In genomic region chr2:116009097-116009970, GRCm38 (mm10) we compare ENCODE assay signal across 8 mouse cellular contexts. TPM values are rescaled to one million over a fixed set of nuclear protein-coding genes. Genes with fewer than 3 reads are reported as not detected.
A peak's percentile ranks its signal among the peaks of the same experiment; 100 is the strongest.
DNase-seq lines count a peak whose midpoint lies in the region; ATAC-seq and TF ChIP-seq lines count a peak whose summit lies in the region.

No protein-coding gene starts in this region.

- H3K4me3 ChIP-seq in lung, embryonic 14.5 days (ENCODE audit: low read depth, low read length) = peak overlapping the region; percentile 8
- H3K4me3 ChIP-seq in forebrain, embryonic 16.5 days (replicated peaks; ENCODE audit: low read length) = peak overlapping the region; percentile 24
- peak overlapping the region; percentile 25 for H3K4me3 ChIP-seq in liver, embryonic 13.5 days (replicated peaks)
- 0 out of 2 replicates have a peak overlapping the region, but pooled peaks have one; percentile 3 for H3K4me3 ChIP-seq in stomach, embryonic 15.5 days (replicated peaks)

- intact Hi-C loops in gastrocnemius, postnatal 14 days (cut with DNase I; ENCODE audit: low total_unique reads) = no loop called here

- H3K4me2 ChIP-seq in lung, embryonic 14.5 days = peak overlapping the region; percentile 51
- peak overlapping the region; percentile 59 for H3K4me2 ChIP-seq in forebrain, embryonic 16.5 days (ENCODE audit: low read length)
- peak overlapping the region; percentile 28 for H3K4me2 ChIP-seq in liver, embryonic 13.5 days
- peak overlapping the region; percentile 19; the same call in 1 of the 2 replicates for H3K4me2 ChIP-seq in stomach, embryonic 15.5 days

- peaks cover 7% of the 10 kb centered on the region; the same call in 1 of the 2 replicates for H3K4me1 ChIP-seq in lung, embryonic 14.5 days (ENCODE audit: insufficient read depth)
- peaks cover 31% of the 10 kb centered on the region for H3K4me1 ChIP-seq in forebrain, embryonic 16.5 days (replicated peaks; ENCODE audit: control insufficient read depth, insufficient read depth, low read length)
- H3K4me1 ChIP-seq in liver, embryonic 13.5 days (replicated peaks) = no peaks in the 10 kb centered on the region
- peaks cover 14% of the 10 kb centered on the region for H3K4me1 ChIP-seq in stomach, embryonic 15.5 days

- 31% methylated on average over 20 of the region's 20 CpGs for WGBS in lung, embryonic 14.5 days
- 2% methylated on average over 20 of the region's 20 CpGs for WGBS in forebrain, embryonic 16.5 days
- WGBS in liver, embryonic 13.5 days (ENCODE audit: insufficient replicate concordance) = 29% methylated on average over 20 of the region's 20 CpGs
- 28% methylated on average over 20 of the region's 20 CpGs for WGBS in stomach, embryonic 15.5 days

- H3K9me3 ChIP-seq in lung, embryonic 14.5 days (ENCODE audit: low read depth, low read length) = no peaks in the 10 kb centered on the region
- H3K9me3 ChIP-seq in forebrain, embryonic 16.5 days (ENCODE audit: control insufficient read depth, low read length) = no peaks in the 10 kb centered on the region
- no peaks in the 10 kb centered on the region for H3K9me3 ChIP-seq in liver, embryonic 13.5 days (replicated peaks)
- no peaks in the 10 kb centered on the region for H3K9me3 ChIP-seq in stomach, embryonic 15.5 days

- TF ChIP-seq CTCF in lung, embryonic 14.5 days (IDR thresholded peaks at IDR 0.05; ENCODE audit: low read depth) = no peak

- H3K27me3 ChIP-seq in lung, embryonic 14.5 days (ENCODE audit: insufficient read depth, low read length) = no peaks in the 10 kb centered on the region
- H3K27me3 ChIP-seq in forebrain, embryonic 16.5 days (replicated peaks; ENCODE audit: control insufficient read depth, insufficient read depth, low read length) = no peaks in the 10 kb centered on the region
- no peaks in the 10 kb centered on the region for H3K27me3 ChIP-seq in liver, embryonic 13.5 days
- no peaks in the 10 kb centered on the region for H3K27me3 ChIP-seq in stomach, embryonic 15.5 days (replicated peaks)

- peak; percentile 56; the same call in 1 of the 2 replicates for ATAC-seq in lung, embryonic 14.5 days (ENCODE audit: insufficient read depth)
- ATAC-seq in forebrain, embryonic 16.5 days = peak; percentile 76
- ATAC-seq in liver, embryonic 13.5 days (ENCODE audit: low read depth) = no peak
- no peak for ATAC-seq in stomach, embryonic 15.5 days (ENCODE audit: insufficient read depth, low FRiP score, low read depth)
- no peak for ATAC-seq in activated CD4-positive, CD25-positive, alpha-beta regulatory T cell, adult 4 months

- H3K27ac ChIP-seq in lung, embryonic 14.5 days (ENCODE audit: low read depth) = no peak overlapping the region
- H3K27ac ChIP-seq in forebrain, embryonic 16.5 days (ENCODE audit: low read length) = peak overlapping the region; percentile 81
- no peak overlapping the region for H3K27ac ChIP-seq in liver, embryonic 13.5 days
- H3K27ac ChIP-seq in stomach, embryonic 15.5 days = no peak overlapping the region

- H3K36me3 ChIP-seq in lung, embryonic 14.5 days (ENCODE audit: insufficient read depth) = no peaks in the 10 kb centered on the region; the same call in 1 of the 2 replicates
- H3K36me3 ChIP-seq in forebrain, embryonic 16.5 days (ENCODE audit: control insufficient read depth, insufficient read depth) = peaks cover under 1% of the 10 kb centered on the region; the same call in 1 of the 2 replicates
- no peaks in the 10 kb centered on the region for H3K36me3 ChIP-seq in liver, embryonic 13.5 days
- 0 out of 2 replicates have a peak, but pooled peaks cover 3% of the 10 kb centered on the region for H3K36me3 ChIP-seq in stomach, embryonic 15.5 days

- H3K9ac ChIP-seq in lung, embryonic 14.5 days = peak overlapping the region; percentile 3; the same call in 1 of the 2 replicates
- H3K9ac ChIP-seq in forebrain, embryonic 16.5 days (replicated peaks; ENCODE audit: low read depth, low read length) = peak overlapping the region; percentile 59
- H3K9ac ChIP-seq in liver, embryonic 13.5 days = no peak overlapping the region
- no peak overlapping the region for H3K9ac ChIP-seq in stomach, embryonic 15.5 days

- peak; percentile 51 for DNase-seq in lung, embryonic 14.5 days
- DNase-seq in lung, adult 18-20 months = no peak
- no peak for DNase-seq in liver, embryonic 13.5 days
- no peak for DNase-seq in urinary bladder, adult 2 months (ENCODE audit: low spot score)
- DNase-seq in gastrocnemius, postnatal 14 days = no peak

RNA-seq across cellular contexts. Expression of gene Meis2, which starts 56.3 kb away (rescaled TPM):
- 31.4 and 33.1 TPM in 2 replicates for polyA plus RNA-seq in lung, embryonic 14.5 days (2014; fragmentation: Nextera tagmentation; extraction: Ambion mirVana)
- 143 and 154 TPM in 2 replicates for polyA plus RNA-seq in forebrain, embryonic 16.5 days (2015; fragmentation: Nextera tagmentation; extraction: Ambion mirVana)
- 2.1 and 2.6 TPM in 2 replicates for polyA plus RNA-seq in liver, embryonic 13.5 days (2015; fragmentation: Nextera tagmentation; extraction: Ambion mirVana)
- 53.0 and 57.8 TPM in 2 replicates for polyA plus RNA-seq in stomach, embryonic 15.5 days (2015; fragmentation: Nextera tagmentation; extraction: Ambion mirVana)
- polyA plus RNA-seq in urinary bladder, adult 2 months (2012; rRNA removed) = 40.7 and 60.6 TPM in 2 replicates
- under 1 TPM in 1 of 2 experiments, not detected in 1; 0.26 TPM for polyA plus RNA-seq in activated CD4-positive, CD25-positive, alpha-beta regulatory T cell, adult 4 months (2017; shearing (Covaris generic))
- total RNA-seq in gastrocnemius, postnatal 14 days (2021) = 1 to 10 TPM; 2.6 to 3.2 TPM

Comparison
In these comparisons a context has a peak if more than half of its experiments do, and no peak if none do; other contexts are left out.
1. ATAC-seq: peak in lung, embryonic 14.5 days (single experiment) and forebrain, embryonic 16.5 days (single experiment); none in liver, embryonic 13.5 days (single experiment), stomach, embryonic 15.5 days (single experiment) and activated CD4-positive, CD25-positive, alpha-beta regulatory T cell, adult 4 months (single experiment).
2. H3K9ac ChIP-seq: peak in lung, embryonic 14.5 days (single experiment) and forebrain, embryonic 16.5 days (single experiment); none in liver, embryonic 13.5 days (single experiment) and stomach, embryonic 15.5 days (single experiment).
3. Peak in every context shown above with its lines, with median percentiles within 50 percentile points of each other: H3K4me2 ChIP-seq and H3K4me3 ChIP-seq.